Mouse (Mus musculus) heart, postnatal 36 days (tissue): Measurements from ENCODE around the gene Cwc25. TPM values are rescaled to one million over a fixed set of nuclear protein-coding genes. Genes with fewer than 3 reads are reported as not detected.
A peak's percentile ranks its signal among the peaks of the same experiment; 100 is the strongest.
"Not testable (repeated sequence)": the region's sequence is repeated elsewhere in the genome, so short reads cannot be mapped to it uniquely, and the experiment has no call there.

Source experiments
- DNase-seq, 2 experiments: peaks; one replicate each; pipeline ENCODE4 v3.0.0; 2021 to 2022
- intact Hi-C: fragments of 180-260 bp; cut with DNase I; formaldehyde crosslinking; loops from one replicate; pipeline ENCODE4 v1.15.1; 2025
- total RNA-seq, 2 experiments: library from RNA; stranded (reverse); gene quantifications; 2 replicates each; pipeline ENCODE4 v1.2.3; 2021

Gene Cwc25
- total RNA-seq, 2 experiments from 2014 or later, result 7.5 to 7.9 TPM

GRCm38 (mm10) chr11:97801409-97802193 is 35.2 kb upstream of the Cwc25 start:
- intact Hi-C loops, result loop anchor here (2.0 kb wide), 1 partner anchor 21 kb away; no protein-coding TSS in a partner anchor
- DNase-seq, result peak in 1 of 2 experiments; percentile 26

GRCm38 (mm10) chr11:97800691-97801408 is 34.5 kb upstream of the Cwc25 start:
- peak in 1 of 2 experiments; percentile 26 for DNase-seq
- intact Hi-C loops, result loop anchor here (2.0 kb wide), 1 partner anchor 22 kb away; no protein-coding TSS in a partner anchor

GRCm38 (mm10) chr11:97799994-97800690 is 33.8 kb upstream of the Cwc25 start:
- peak; percentile 75 to 84 for DNase-seq
- intact Hi-C loops, result loop anchor here (2.0 to 10.0 kb wide), 2 partner anchors 23 to 405 kb away; partner anchors contain the start of gene Cdk12

GRCm38 (mm10) chr11:97799146-97799993 is 33.0 kb upstream of the Cwc25 start:
- intact Hi-C loops, result loop anchor here (10.0 kb wide), 1 partner anchor 405 kb away; the partner anchor contains the start of gene Cdk12
- peak; percentile 85 to 92 for DNase-seq

- DNase-seq, result peak; percentile 87 to 92
- intact Hi-C loops, result loop anchor here (1.0 to 10.0 kb wide), 3 partner anchors 43 to 406 kb away; partner anchors contain the start of gene Cdk12
These were observed 32.4 kb upstream of the Cwc25 start, which contains the start of gene Lasp1 for GRCm38 (mm10) chr11:97798782-97799145. Gene Lasp1 (plus strand): TSS chr11:97799000.

GRCm38 (mm10) chr11:97798083-97798435 is 31.7 kb upstream of the Cwc25 start:
- intact Hi-C loops, result loop anchor here (1.0 to 10.0 kb wide), 3 partner anchors 43 to 407 kb away; partner anchors contain the start of gene Cdk12
- no peak for DNase-seq

- intact Hi-C loops, result loop anchor here (1.0 to 10.0 kb wide), 3 partner anchors 44 to 407 kb away; partner anchors contain the start of gene Cdk12
- DNase-seq, result no peak
These were observed 31.2 kb upstream of the Cwc25 start for GRCm38 (mm10) chr11:97797369-97798082.

GRCm38 (mm10) chr11:97796910-97797309 is 30.6 kb upstream of the Cwc25 start:
- peak; percentile 74 to 78 for DNase-seq
- intact Hi-C loops, result loop anchor here (10.0 kb wide), 1 partner anchor 408 kb away; the partner anchor contains the start of gene Cdk12

GRCm38 (mm10) chr11:97793165-97793564 is 26.8 kb upstream of the Cwc25 start:
- intact Hi-C loops, result loop anchor here (1.0 to 10.0 kb wide), 3 partner anchors 91 to 412 kb away; partner anchors contain the start of genes Cdk12 and Fbxo47
- DNase-seq, result peak in 1 of 2 experiments; percentile 41

GRCm38 (mm10) chr11:97790778-97791438 is 24.6 kb upstream of the Cwc25 start:
- intact Hi-C loops, result loop anchor here (10.0 kb wide), 1 partner anchor 414 kb away; the partner anchor contains the start of gene Cdk12
- DNase-seq, result not testable (repeated sequence)

- intact Hi-C loops, result loop anchor here (10.0 kb wide), 1 partner anchor 415 kb away; the partner anchor contains the start of gene Cdk12
- DNase-seq, result no peak
These were observed 23.4 kb upstream of the Cwc25 start for GRCm38 (mm10) chr11:97789727-97790126.

- DNase-seq, result no peak
- intact Hi-C loops, result no loop called here
These were observed 21.6 kb upstream of the Cwc25 start for GRCm38 (mm10) chr11:97787961-97788360.

GRCm38 (mm10) chr11:97782564-97782895 is 16.2 kb upstream of the Cwc25 start:
- DNase-seq, result no peak
- intact Hi-C loops, result no loop called here

GRCm38 (mm10) chr11:97781832-97782563 is 15.6 kb upstream of the Cwc25 start, which contains the start of gene Rpl23:
Gene Rpl23 (minus strand): TSS chr11:97782437.
- peak; percentile 99 for DNase-seq
- intact Hi-C loops, result loop anchor here (2.0 kb wide), 1 partner anchor 15 kb away; the partner anchor contains the start of gene Cwc25

- intact Hi-C loops, result loop anchor here (2.0 kb wide), 1 partner anchor 15 kb away; the partner anchor contains the start of gene Cwc25
These were observed 15.1 kb upstream of the Cwc25 start for GRCm38 (mm10) chr11:97781478-97781831.

GRCm38 (mm10) chr11:97779968-97780701 is 13.8 kb upstream of the Cwc25 start:
- DNase-seq, result no peak
- intact Hi-C loops, result loop anchor here (2.0 kb wide), 1 partner anchor 13 kb away; the partner anchor contains the start of gene Cwc25

More at GRCm38 (mm10) chr11:97781478-97781831, 15.1 kb upstream of the Cwc25 start:
- no peak for DNase-seq
